Mouse (Mus musculus): ENCODE data around the gene Atg4d.

DNA sequence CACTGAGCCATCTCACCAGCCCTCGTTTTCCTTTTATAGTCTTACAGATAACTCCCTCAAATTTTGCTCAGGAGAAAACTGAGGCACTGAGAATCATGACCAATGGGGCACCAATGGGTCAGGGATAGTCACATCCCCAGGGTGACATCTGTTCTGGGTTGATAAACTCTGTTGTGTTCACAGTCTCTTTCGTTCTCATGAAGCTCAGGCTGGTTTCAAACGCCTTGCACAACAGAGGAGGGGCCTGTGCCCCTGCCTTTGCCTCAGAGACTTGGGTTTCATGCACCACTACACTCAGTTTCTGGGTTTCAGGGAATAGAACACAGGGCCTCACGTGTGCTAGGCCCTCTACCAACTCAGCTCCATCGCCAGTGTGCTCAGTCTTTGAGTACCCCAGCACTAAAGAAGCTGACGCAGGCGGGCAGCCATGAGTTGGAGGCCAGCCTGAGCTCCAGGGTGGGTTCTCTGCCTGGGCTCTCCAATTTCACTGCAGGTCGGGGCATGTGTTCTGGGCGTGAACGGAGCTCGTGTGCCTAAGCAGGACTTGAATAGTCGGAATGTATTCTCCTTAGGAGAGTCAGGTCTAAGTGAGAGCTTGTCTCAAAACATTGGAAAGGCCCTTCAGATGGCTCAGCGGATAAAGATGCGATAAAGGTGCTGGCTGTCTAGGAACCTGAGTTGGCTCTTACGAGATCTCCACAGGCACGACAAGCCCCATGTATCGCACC, 657 bp upstream of the Atg4d start:
- TF ChIP-seq POLR2A (IDR thresholded peaks at IDR 0.05; ENCODE audit: borderline replicate concordance, extremely low read depth, low read depth, low read length): no peak
- TF ChIP-seq CTCF (IDR thresholded peaks at IDR 0.05; ENCODE audit: insufficient read depth, low read length): no peak
